Mouse (Mus musculus) CH12F3 (cell line): ENCODE measurements around the gene Tmem259.

Experiments
- in situ Hi-C: fragments of 300-500 bp; cut with MboI; formaldehyde crosslinking; loops from 2 replicates; pipeline ENCODE4 v1.14.3; 2020; ENCODE audit warnings: low sequenced_read_pairs

Tmem259 gene

GRCm38 (mm10) chr10:79988506-79989271 is 4.6 kb upstream of the Tmem259 start, which contains the start of gene Cnn2:
Cnn2 (plus strand) TSS chr10:79988584.
- in situ Hi-C loops = loop anchor here (10.0 kb wide), 1 partner anchor 156 kb away; the partner anchor contains the start of genes Cbarp and Midn

- in situ Hi-C loops = loop anchor here (10.0 kb wide), 1 partner anchor 157 kb away; the partner anchor contains the start of genes Cbarp and Midn
Measured at GRCm38 (mm10) chr10:79987771-79988505, 3.8 kb upstream of the Tmem259 start.

GRCm38 (mm10) chr10:79986963-79987362 is 2.8 kb upstream of the Tmem259 start:
- in situ Hi-C loops = loop anchor here (10.0 kb wide), 1 partner anchor 158 kb away; the partner anchor contains the start of genes Cbarp and Midn

GRCm38 (mm10) chr10:79986232-79986878 is 2.2 kb upstream of the Tmem259 start:
- in situ Hi-C loops = loop anchor here (10.0 kb wide), 1 partner anchor 158 kb away; the partner anchor contains the start of genes Cbarp and Midn

GRCm38 (mm10) chr10:79985334-79986231 is 1.5 kb upstream of the Tmem259 start:
- in situ Hi-C loops = loop anchor here (10.0 kb wide), 1 partner anchor 159 kb away; the partner anchor contains the start of genes Cbarp and Midn

- in situ Hi-C loops = loop anchor here (10.0 kb wide), 1 partner anchor 160 kb away; the partner anchor contains the start of genes Cbarp and Midn
Measured at GRCm38 (mm10) chr10:79984871-79985270, 741 bp upstream of the Tmem259 start.

- in situ Hi-C loops = loop anchor here (10.0 kb wide), 1 partner anchor 161 kb away; the partner anchor contains the start of genes Cbarp and Midn
Measured at GRCm38 (mm10) chr10:79983670-79984069, 460 bp downstream of the Tmem259 start.

- in situ Hi-C loops = loop anchor here (10.0 kb wide), 1 partner anchor 162 kb away; the partner anchor contains the start of genes Cbarp and Midn
Measured at GRCm38 (mm10) chr10:79983205-79983604, 925 bp downstream of the Tmem259 start.

- in situ Hi-C loops = loop anchor here (10.0 kb wide), 1 partner anchor 165 kb away; the partner anchor contains the start of genes Cbarp and Midn
Measured at GRCm38 (mm10) chr10:79979401-79980155, 4.6 kb downstream of the Tmem259 start.

- in situ Hi-C loops = no loop called here
Measured at GRCm38 (mm10) chr10:79978061-79978460, 6.1 kb downstream of the Tmem259 start.

GRCm38 (mm10) chr10:79977324-79977723 is 6.8 kb downstream of the Tmem259 start:
- in situ Hi-C loops = no loop called here

GRCm38 (mm10) chr10:79976722-79977107 is 7.4 kb downstream of the Tmem259 start:
- in situ Hi-C loops = no loop called here

GRCm38 (mm10) chr10:79976071-79976721 is 7.9 kb downstream of the Tmem259 start:
- in situ Hi-C loops = no loop called here

GRCm38 (mm10) chr10:79974668-79975067 is 9.5 kb downstream of the Tmem259 start:
- in situ Hi-C loops = no loop called here

GRCm38 (mm10) chr10:79974087-79974486 is 10.0 kb downstream of the Tmem259 start:
- in situ Hi-C loops = no loop called here

- in situ Hi-C loops = no loop called here
Measured at GRCm38 (mm10) chr10:79972831-79973230, 11.3 kb downstream of the Tmem259 start.

GRCm38 (mm10) chr10:79971183-79971497 is 13.0 kb downstream of the Tmem259 start:
- in situ Hi-C loops = no loop called here

- in situ Hi-C loops = no loop called here
Measured at GRCm38 (mm10) chr10:79970415-79971182, 13.5 kb downstream of the Tmem259 start, which contains the start of gene Grin3b. Grin3b (plus strand) TSS chr10:79970715.
